20 mouse cellular contexts compared by ENCODE assay signal in the genomic region with DNA sequence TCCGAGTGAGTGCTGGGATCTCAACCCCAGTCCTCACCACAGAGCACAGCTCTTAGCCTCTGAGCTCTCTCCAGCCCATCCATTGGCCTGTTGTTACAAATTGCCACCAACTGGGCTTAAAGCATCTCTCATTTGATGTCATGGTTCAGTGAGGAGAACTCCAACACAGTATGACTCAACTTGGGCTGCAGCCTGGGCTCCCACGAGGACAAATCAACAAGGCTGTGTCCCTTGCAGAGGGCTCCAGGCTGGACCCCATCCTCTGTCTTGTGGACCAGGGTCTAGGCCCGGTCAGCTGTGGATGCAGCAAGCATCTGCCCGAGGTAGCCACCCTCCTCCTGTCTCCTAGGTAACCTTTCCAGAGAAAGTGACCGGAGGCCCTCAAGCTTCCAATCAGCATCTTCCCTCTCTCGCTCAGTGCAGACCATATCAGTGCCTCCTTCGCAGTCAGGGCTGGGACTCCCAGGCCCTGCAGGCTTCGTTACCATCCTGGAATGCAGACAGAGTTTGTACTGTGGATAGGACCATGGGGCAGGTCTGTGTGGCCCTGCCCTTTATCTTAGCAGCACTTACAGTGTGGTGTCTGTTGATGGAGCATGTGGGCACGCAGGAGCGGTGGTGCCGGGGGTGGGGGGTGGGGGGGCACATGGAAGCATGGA. TPM values are rescaled to one million over a fixed set of nuclear protein-coding genes. Genes with fewer than 3 reads are reported as not detected.
DNase-seq lines count a peak whose midpoint lies in the region; ATAC-seq and TF ChIP-seq lines count a peak whose summit lies in the region.
"Had no signal": no experiment of that assay in that cellular context is flagged by ENCODE, and none has a peak within 500 bp of the region (broad histone marks: within the 10 kb centered on the region; RNA-seq: fewer than 3 reads in every experiment).

No protein-coding gene starts in this region.

- H3K9me3 ChIP-seq in forebrain, embryonic 10.5 days, result no peaks in the 10 kb centered on the region
- H3K9me3 ChIP-seq in forebrain, embryonic 12.5 days, result no peaks in the 10 kb centered on the region
- no peaks in the 10 kb centered on the region for H3K9me3 ChIP-seq in heart, postnatal 0 days (replicated peaks; ENCODE audit: control insufficient read depth, low read length)
- H3K9me3 ChIP-seq in liver, embryonic 12.5 days (replicated peaks), result no peaks in the 10 kb centered on the region
- no peaks in the 10 kb centered on the region for H3K9me3 ChIP-seq in liver, embryonic 11.5 days (ENCODE audit: control insufficient read depth, low read length)
- H3K9me3 ChIP-seq in hindbrain, postnatal 0 days (ENCODE audit: low read length), result no peaks in the 10 kb centered on the region
- H3K9me3 ChIP-seq in forebrain, embryonic 11.5 days (ENCODE audit: control insufficient read depth, low read length), result no peaks in the 10 kb centered on the region
- H3K9me3 ChIP-seq: embryonic facial prominence, embryonic 12.5 days; limb, embryonic 13.5 days had no signal

- DNase-seq in forebrain, embryonic 10.5 days (ENCODE audit: extremely low spot score, low spot score), result no peak
- DNase-seq in heart, postnatal 0 days (ENCODE audit: low spot score), result no peak
- DNase-seq in heart, postnatal 25 days (ENCODE audit: low spot score), result no peak
- no peak for DNase-seq in liver, embryonic 11.5 days (ENCODE audit: low spot score)
- no peak for DNase-seq in hindbrain, postnatal 0 days (ENCODE audit: low spot score)
- no peak for DNase-seq in forebrain, embryonic 11.5 days (ENCODE audit: low spot score)
- DNase-seq: adrenal gland, adult 2 months; cerebellum, adult 11 months; cerebellum, postnatal 25 days; gastrocnemius, adult 2 months; heart, postnatal 10 days; midbrain, embryonic 14.5 days; retina, postnatal 1 day; right cerebral cortex, postnatal 4 days; thymus, postnatal 36 days had no signal

- H3K36me3 ChIP-seq in forebrain, embryonic 10.5 days (replicated peaks), result no peaks in the 10 kb centered on the region
- H3K36me3 ChIP-seq in forebrain, embryonic 12.5 days (replicated peaks), result no peaks in the 10 kb centered on the region
- H3K36me3 ChIP-seq in heart, postnatal 0 days (replicated peaks; ENCODE audit: control insufficient read depth, insufficient read depth, low read length), result no peaks in the 10 kb centered on the region
- 0 out of 2 replicates have a peak, but pooled peaks cover 7% of the 10 kb centered on the region for H3K36me3 ChIP-seq in liver, embryonic 12.5 days
- H3K36me3 ChIP-seq in liver, embryonic 11.5 days (ENCODE audit: control insufficient read depth, insufficient read depth, low read length), result no peaks in the 10 kb centered on the region
- no peaks in the 10 kb centered on the region for H3K36me3 ChIP-seq in hindbrain, postnatal 0 days (ENCODE audit: insufficient read depth, low read length)
- no peaks in the 10 kb centered on the region for H3K36me3 ChIP-seq in forebrain, embryonic 11.5 days (ENCODE audit: control insufficient read depth, insufficient read depth, low read length)
- H3K36me3 ChIP-seq: embryonic facial prominence, embryonic 12.5 days; limb, embryonic 13.5 days had no signal

- H3K4me1 ChIP-seq in forebrain, embryonic 10.5 days, result peaks cover 24% of the 10 kb centered on the region
- no peaks in the 10 kb centered on the region for H3K4me1 ChIP-seq in forebrain, embryonic 12.5 days
- H3K4me1 ChIP-seq in heart, postnatal 0 days (ENCODE audit: control insufficient read depth, insufficient read depth), result peaks cover 37% of the 10 kb centered on the region
- H3K4me1 ChIP-seq in liver, embryonic 12.5 days, result peaks cover 95% of the 10 kb centered on the region
- H3K4me1 ChIP-seq in liver, embryonic 11.5 days (replicated peaks; ENCODE audit: control insufficient read depth, insufficient read depth, low read length), result peaks cover 59% of the 10 kb centered on the region
- H3K4me1 ChIP-seq in hindbrain, postnatal 0 days (ENCODE audit: insufficient read depth, low read length), result no peaks in the 10 kb centered on the region
- H3K4me1 ChIP-seq in forebrain, embryonic 11.5 days (replicated peaks; ENCODE audit: control insufficient read depth, insufficient read depth, low read length), result no peaks in the 10 kb centered on the region
- H3K4me1 ChIP-seq: limb, embryonic 13.5 days had no signal

- no peaks in the 10 kb centered on the region for H3K27me3 ChIP-seq in forebrain, embryonic 10.5 days (ENCODE audit: poor library complexity, severe bottlenecking)
- H3K27me3 ChIP-seq in forebrain, embryonic 12.5 days, result no peaks in the 10 kb centered on the region
- H3K27me3 ChIP-seq in heart, postnatal 0 days (ENCODE audit: control insufficient read depth, insufficient read depth, low read length), result no peaks in the 10 kb centered on the region
- H3K27me3 ChIP-seq in liver, embryonic 12.5 days (replicated peaks), result no peaks in the 10 kb centered on the region
- no peaks in the 10 kb centered on the region for H3K27me3 ChIP-seq in liver, embryonic 11.5 days (replicated peaks; ENCODE audit: control insufficient read depth, insufficient read depth, low read length)
- no peaks in the 10 kb centered on the region for H3K27me3 ChIP-seq in hindbrain, postnatal 0 days (ENCODE audit: insufficient read depth, low read length)
- no peaks in the 10 kb centered on the region for H3K27me3 ChIP-seq in forebrain, embryonic 11.5 days (ENCODE audit: control insufficient read depth, insufficient read depth, low read length)
- H3K27me3 ChIP-seq: embryonic facial prominence, embryonic 12.5 days; limb, embryonic 13.5 days had no signal

- H3K4me2 ChIP-seq in forebrain, embryonic 12.5 days, result no peak overlapping the region
- H3K4me2 ChIP-seq in heart, postnatal 0 days (ENCODE audit: low read depth, low read length), result no peak overlapping the region
- H3K4me2 ChIP-seq in liver, embryonic 12.5 days, result no peak overlapping the region
- no peak overlapping the region for H3K4me2 ChIP-seq in liver, embryonic 11.5 days
- H3K4me2 ChIP-seq in hindbrain, postnatal 0 days (ENCODE audit: low read depth, low read length), result no peak overlapping the region
- H3K4me2 ChIP-seq in forebrain, embryonic 11.5 days (ENCODE audit: low read depth, low read length, severe bottlenecking), result no peak overlapping the region
- H3K4me2 ChIP-seq: embryonic facial prominence, embryonic 12.5 days; limb, embryonic 13.5 days had no signal

- TF ChIP-seq EP300 in heart, postnatal 0 days (IDR thresholded peaks at IDR 0.05; ENCODE audit: low read depth), result no peak

- intact Hi-C loops in heart, postnatal 25 days (cut with DNase I), result no loop called here

- no peak overlapping the region for H3K9ac ChIP-seq in forebrain, embryonic 12.5 days
- no peak overlapping the region for H3K9ac ChIP-seq in heart, postnatal 0 days (replicated peaks; ENCODE audit: low read depth, low read length)
- H3K9ac ChIP-seq in liver, embryonic 12.5 days, result peak overlapping the region; percentile 14
- H3K9ac ChIP-seq in liver, embryonic 11.5 days (ENCODE audit: low read depth, low read length), result no peak overlapping the region
- no peak overlapping the region for H3K9ac ChIP-seq in hindbrain, postnatal 0 days (replicated peaks; ENCODE audit: low read length)
- no peak overlapping the region for H3K9ac ChIP-seq in forebrain, embryonic 11.5 days (ENCODE audit: low read length)
- H3K9ac ChIP-seq: embryonic facial prominence, embryonic 12.5 days; limb, embryonic 13.5 days had no signal

- ATAC-seq in forebrain, embryonic 12.5 days (ENCODE audit: low FRiP score), result no peak
- peak; percentile 27 for ATAC-seq in heart, postnatal 0 days (ENCODE audit: insufficient read depth, low read depth)
- ATAC-seq in liver, embryonic 12.5 days, result no peak
- no peak for ATAC-seq in liver, embryonic 11.5 days (replicated peaks; ENCODE audit: low FRiP score)
- ATAC-seq in hindbrain, postnatal 0 days, result 0 out of 2 replicates have a peak, but pooled peaks have one; percentile 34
- ATAC-seq in forebrain, embryonic 11.5 days (replicated peaks; ENCODE audit: low FRiP score), result no peak
- ATAC-seq: intestine, embryonic 16.5 days had no signal

- no peak for TF ChIP-seq CTCF in heart, postnatal 0 days (IDR thresholded peaks at IDR 0.05; ENCODE audit: low read depth)
- TF ChIP-seq CTCF in hindbrain, postnatal 0 days (IDR thresholded peaks at IDR 0.05; ENCODE audit: low read depth), result no peak

- H3K4me3 ChIP-seq in forebrain, embryonic 10.5 days, result no peak overlapping the region
- no peak overlapping the region for H3K4me3 ChIP-seq in forebrain, embryonic 12.5 days (replicated peaks)
- no peak overlapping the region for H3K4me3 ChIP-seq in heart, postnatal 0 days (ENCODE audit: low read depth, low read length)
- H3K4me3 ChIP-seq in liver, embryonic 12.5 days, result no peak overlapping the region
- H3K4me3 ChIP-seq in liver, embryonic 11.5 days (ENCODE audit: low read depth, low read length), result no peak overlapping the region
- H3K4me3 ChIP-seq in hindbrain, postnatal 0 days (ENCODE audit: low read length), result no peak overlapping the region
- no peak overlapping the region for H3K4me3 ChIP-seq in forebrain, embryonic 11.5 days (ENCODE audit: low read depth, low read length)
- H3K4me3 ChIP-seq: embryonic facial prominence, embryonic 12.5 days; gastrocnemius, adult 2 months; limb, embryonic 13.5 days had no signal

- H3K27ac ChIP-seq in forebrain, embryonic 10.5 days, result peak overlapping the region; percentile 12; the same call in 1 of the 2 replicates
- H3K27ac ChIP-seq in forebrain, embryonic 12.5 days, result no peak overlapping the region
- H3K27ac ChIP-seq in heart, postnatal 0 days (ENCODE audit: low read depth), result no peak overlapping the region; the same call in 1 of the 2 replicates
- H3K27ac ChIP-seq in liver, embryonic 12.5 days, result peak overlapping the region; percentile 99; the same call in 1 of the 2 replicates
- no peak overlapping the region for H3K27ac ChIP-seq in liver, embryonic 11.5 days (ENCODE audit: low read depth, low read length)
- H3K27ac ChIP-seq in hindbrain, postnatal 0 days, result no peak overlapping the region
- no peak overlapping the region for H3K27ac ChIP-seq in forebrain, embryonic 11.5 days (ENCODE audit: low read depth, low read length)
- H3K27ac ChIP-seq: embryonic facial prominence, embryonic 12.5 days; limb, embryonic 13.5 days had no signal

- 64% methylated on average over 11 of the region's 11 CpGs for WGBS in forebrain, embryonic 10.5 days
- WGBS in forebrain, embryonic 12.5 days, result 65% methylated on average over 11 of the region's 11 CpGs
- 30% methylated on average over 11 of the region's 11 CpGs for WGBS in heart, postnatal 0 days
- WGBS in liver, embryonic 12.5 days (ENCODE audit: insufficient replicate concordance), result 66% methylated on average over 11 of the region's 11 CpGs
- 62% methylated on average over 11 of the region's 11 CpGs for WGBS in liver, embryonic 11.5 days
- 60% methylated on average over 11 of the region's 11 CpGs for WGBS in hindbrain, postnatal 0 days
- WGBS in forebrain, embryonic 11.5 days, result 69% methylated on average over 11 of the region's 11 CpGs

RNA-seq across cellular contexts. Expression of a gene that starts 22.3 kb away (rescaled TPM):
- 119 and 123 TPM in 2 replicates for polyA plus RNA-seq in forebrain, embryonic 10.5 days (2016; fragmentation: Nextera tagmentation; extraction: Ambion mirVana)
- polyA plus RNA-seq in forebrain, embryonic 12.5 days (2016; fragmentation: Nextera tagmentation; extraction: Ambion mirVana), result 65.0 and 67.6 TPM in 2 replicates
- 85.0 and 119 TPM in 2 replicates for total RNA-seq in heart, postnatal 0 days (2014; rRNA removed; ENCODE audit: low replicate concordance)
- 122 and 135 TPM in 2 replicates for polyA plus RNA-seq in heart, postnatal 0 days (2015; fragmentation: Nextera tagmentation; extraction: Ambion mirVana)
- 100 to 1,000 TPM; 167 to 223 TPM for total RNA-seq in heart, postnatal 25 days (2021)
- polyA plus RNA-seq in liver, embryonic 12.5 days (2016; fragmentation: Nextera tagmentation; extraction: Ambion mirVana), result 305 and 313 TPM in 2 replicates
- polyA plus RNA-seq in liver, embryonic 11.5 days (2014; fragmentation: Nextera tagmentation; extraction: Ambion mirVana), result 209 and 222 TPM in 2 replicates
- 12.6 and 17.0 TPM in 2 replicates for total RNA-seq in hindbrain, postnatal 0 days (2014; rRNA removed)
- 9.7 and 10.3 TPM in 2 replicates for polyA plus RNA-seq in hindbrain, postnatal 0 days (2015; fragmentation: Nextera tagmentation; extraction: Ambion mirVana)
- polyA plus RNA-seq in forebrain, embryonic 11.5 days (2014; fragmentation: Nextera tagmentation; extraction: Ambion mirVana), result 111 and 115 TPM in 2 replicates

RNA-seq across cellular contexts. Expression of a gene that starts 42.7 kb away (rescaled TPM):
- polyA plus RNA-seq in forebrain, embryonic 10.5 days (2016; fragmentation: Nextera tagmentation; extraction: Ambion mirVana), result 168 TPM in 2 replicates
- polyA plus RNA-seq in forebrain, embryonic 12.5 days (2016; fragmentation: Nextera tagmentation; extraction: Ambion mirVana), result 122 and 132 TPM in 2 replicates
- total RNA-seq in heart, postnatal 0 days (2014; rRNA removed; ENCODE audit: low replicate concordance), result 80.2 and 83.4 TPM in 2 replicates
- polyA plus RNA-seq in heart, postnatal 0 days (2015; fragmentation: Nextera tagmentation; extraction: Ambion mirVana), result 70.5 and 76.7 TPM in 2 replicates
- 10 to 100 TPM; 24.4 to 25.3 TPM for total RNA-seq in heart, postnatal 25 days (2021)
- polyA plus RNA-seq in liver, embryonic 12.5 days (2016; fragmentation: Nextera tagmentation; extraction: Ambion mirVana), result 117 and 119 TPM in 2 replicates
- 172 and 181 TPM in 2 replicates for polyA plus RNA-seq in liver, embryonic 11.5 days (2014; fragmentation: Nextera tagmentation; extraction: Ambion mirVana)
- total RNA-seq in hindbrain, postnatal 0 days (2014; rRNA removed), result 85.3 and 96.0 TPM in 2 replicates
- polyA plus RNA-seq in hindbrain, postnatal 0 days (2015; fragmentation: Nextera tagmentation; extraction: Ambion mirVana), result 112 and 116 TPM in 2 replicates
- polyA plus RNA-seq in forebrain, embryonic 11.5 days (2014; fragmentation: Nextera tagmentation; extraction: Ambion mirVana), result 147 and 148 TPM in 2 replicates

Comparison
In these comparisons a context has a peak if more than half of its experiments do, and no peak if none do; other contexts are left out.
1. H3K27ac ChIP-seq: peak in forebrain, embryonic 10.5 days (single experiment) and liver, embryonic 12.5 days (single experiment); none in forebrain, embryonic 12.5 days (single experiment), heart, postnatal 0 days (single experiment), liver, embryonic 11.5 days (single experiment), hindbrain, postnatal 0 days (single experiment) and forebrain, embryonic 11.5 days (single experiment).
2. ATAC-seq: peak in heart, postnatal 0 days (single experiment) and hindbrain, postnatal 0 days (single experiment); none in forebrain, embryonic 12.5 days (single experiment), liver, embryonic 12.5 days (single experiment), liver, embryonic 11.5 days (single experiment) and forebrain, embryonic 11.5 days (single experiment).